Mouse (Mus musculus): ENCODE measurements around the gene Nipal3. TPM values are rescaled to one million over a fixed set of nuclear protein-coding genes. Genes with fewer than 3 reads are reported as not detected.

Nipal3 gene
- total RNA-seq, 2 experiments from 2014 or later = 40.3 to 130 TPM

GRCm38 (mm10) chr4:135439904-135440522 lies 54.8 kb downstream of the Nipal3 start:
- peak; percentile 72 for ATAC-seq (replicated peaks; ENCODE audit: low FRiP score, poor library complexity, severe bottlenecking)

DNA sequence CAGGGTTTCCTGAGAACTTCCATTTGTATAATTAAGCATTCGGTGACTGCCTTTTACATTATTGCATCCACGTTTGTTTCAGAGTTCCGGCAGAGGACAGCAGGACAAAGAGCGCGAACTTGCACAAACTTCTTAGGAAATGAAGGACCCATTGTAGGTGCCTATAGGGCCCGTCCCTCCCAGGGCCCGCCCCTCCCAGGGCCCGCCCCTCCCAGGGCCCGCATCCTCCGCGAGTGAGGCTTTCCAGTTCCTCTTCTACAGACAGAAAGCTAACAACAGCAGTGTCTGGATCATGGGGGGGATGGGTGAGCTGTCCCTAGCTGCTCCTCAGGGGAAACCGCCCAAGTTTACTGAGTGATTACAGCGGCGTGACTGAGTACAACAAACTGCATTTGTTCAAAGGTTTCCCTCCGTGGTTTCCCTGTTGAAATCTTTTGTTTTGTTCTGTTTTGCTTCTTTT lies 55.6 kb downstream of the Nipal3 start:
- ATAC-seq (replicated peaks; ENCODE audit: low FRiP score, poor library complexity, severe bottlenecking) = peak; percentile 86

GRCm38 (mm10) chr4:135437924-135438323 lies 56.9 kb downstream of the Nipal3 start:
- no peak for ATAC-seq (replicated peaks; ENCODE audit: low FRiP score, poor library complexity, severe bottlenecking)

DNA sequence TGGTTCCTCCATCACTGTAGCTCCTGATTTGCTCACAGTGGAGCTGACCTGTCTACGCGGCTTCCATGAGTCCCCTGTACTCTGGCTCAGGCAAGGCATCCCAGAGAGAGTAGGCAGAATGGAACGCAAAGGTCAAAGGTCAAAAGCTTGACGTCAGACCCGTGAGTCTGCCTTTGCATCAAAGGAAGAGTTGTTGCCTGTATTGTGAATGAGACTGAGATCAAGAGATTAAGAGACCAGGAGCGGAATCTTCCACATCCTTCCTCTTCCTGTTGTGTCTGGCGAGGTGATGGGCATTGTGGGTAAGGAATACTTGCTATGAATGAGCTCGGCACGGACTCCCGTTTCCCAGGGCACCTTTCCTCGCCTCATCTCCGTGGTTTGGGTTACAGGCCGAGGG lies 58.5 kb downstream of the Nipal3 start:
- no peak for ATAC-seq (replicated peaks; ENCODE audit: low FRiP score, poor library complexity, severe bottlenecking)

- ATAC-seq (replicated peaks; ENCODE audit: low FRiP score, poor library complexity, severe bottlenecking) = no peak
These were observed 60.4 kb downstream of the Nipal3 start for GRCm38 (mm10) chr4:135434395-135434789.

GRCm38 (mm10) chr4:135433443-135434394 lies 61.1 kb downstream of the Nipal3 start, which contains the start of gene Rcan3:
Rcan3 (minus strand) TSS chr4:135433853.
- peak; percentile 79 for ATAC-seq (replicated peaks; ENCODE audit: low FRiP score, poor library complexity, severe bottlenecking)

- 0 out of 2 replicates have a peak, but pooled peaks have one; percentile 0 for ATAC-seq (replicated peaks; ENCODE audit: low FRiP score, poor library complexity, severe bottlenecking)
These were observed 61.8 kb downstream of the Nipal3 start for GRCm38 (mm10) chr4:135433086-135433442.

DNA sequence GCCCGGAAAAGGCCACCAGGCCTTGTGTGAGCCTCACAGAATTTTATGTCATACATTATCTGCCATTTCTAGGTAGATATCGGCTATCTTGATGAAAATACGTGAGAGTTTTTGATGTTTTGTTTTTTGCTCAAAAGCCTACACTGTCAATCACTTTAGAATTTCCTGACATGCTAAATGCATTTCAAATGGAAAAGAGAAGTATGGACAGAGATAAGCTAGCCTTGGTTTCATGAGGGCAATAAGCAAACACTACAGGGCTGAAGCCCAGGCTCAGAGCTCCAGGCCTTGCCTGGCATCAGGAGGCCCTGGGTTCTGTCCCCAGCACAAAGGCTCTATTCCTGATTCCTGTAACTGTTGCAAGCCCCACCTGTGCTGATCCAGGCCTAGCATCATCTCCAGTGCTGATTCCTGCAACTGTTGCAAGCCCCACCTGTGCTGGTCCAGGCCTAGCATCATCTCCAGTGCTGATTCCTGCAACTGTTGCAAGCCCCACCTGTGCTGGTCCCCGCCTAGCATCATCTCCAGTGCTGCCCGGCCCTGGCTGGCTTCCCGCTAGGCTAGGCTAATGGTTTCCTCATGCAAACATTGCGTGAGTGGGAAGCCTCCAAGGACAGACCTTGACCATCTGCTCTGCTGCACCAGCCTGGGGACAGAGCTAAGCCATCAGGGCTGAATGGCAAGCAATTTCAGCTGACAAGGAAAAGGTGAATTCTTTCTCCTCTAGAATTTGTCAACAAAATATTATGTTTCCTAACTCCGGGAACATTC lies 64.7 kb downstream of the Nipal3 start:
- ATAC-seq (replicated peaks; ENCODE audit: low FRiP score, poor library complexity, severe bottlenecking) = no peak

GRCm38 (mm10) chr4:135429383-135429782 lies 65.5 kb downstream of the Nipal3 start:
- ATAC-seq (replicated peaks; ENCODE audit: low FRiP score, poor library complexity, severe bottlenecking) = no peak

DNA sequence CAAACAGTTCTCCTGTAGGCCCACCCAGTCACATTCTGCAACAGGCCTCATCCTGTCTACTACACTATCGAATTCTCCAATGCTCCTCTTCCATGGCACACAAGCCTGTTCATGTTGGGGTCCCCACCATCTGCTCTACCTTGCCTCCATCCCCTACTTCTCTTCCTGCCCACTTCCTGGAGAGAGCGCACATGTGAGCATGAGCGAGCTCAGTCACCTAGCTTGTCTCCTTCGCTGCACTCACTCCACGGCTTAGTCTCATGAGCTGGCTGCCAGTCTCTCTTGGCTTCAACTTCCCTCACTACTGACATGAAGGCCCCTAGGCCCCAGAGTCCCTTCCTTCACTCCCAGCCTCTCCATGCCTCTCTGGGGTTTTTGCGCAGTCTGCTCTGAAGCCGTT lies 68.3 kb downstream of the Nipal3 start:
- no peak for ATAC-seq (replicated peaks; ENCODE audit: low FRiP score, poor library complexity, severe bottlenecking)

DNA sequence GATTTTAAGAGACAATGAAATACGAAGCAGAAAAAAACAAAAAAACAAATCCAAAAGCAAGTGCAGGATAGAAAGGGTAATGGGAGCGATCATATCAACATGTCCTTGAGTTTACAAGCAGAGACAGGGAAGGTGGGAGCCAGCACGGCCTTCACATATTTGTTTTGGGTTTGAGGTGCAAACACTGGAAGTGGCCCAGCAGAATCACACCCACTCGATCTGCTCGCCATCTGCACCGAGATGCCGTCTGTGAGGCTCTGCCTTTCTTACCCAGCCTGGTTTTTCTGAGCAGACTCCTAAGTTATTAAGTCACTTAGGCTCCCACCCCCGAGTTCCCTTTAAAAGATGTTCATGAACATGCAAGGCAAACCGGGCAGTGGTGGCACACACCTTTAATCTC lies 69.2 kb downstream of the Nipal3 start:
- ATAC-seq (replicated peaks; ENCODE audit: low FRiP score, poor library complexity, severe bottlenecking) = no peak

DNA sequence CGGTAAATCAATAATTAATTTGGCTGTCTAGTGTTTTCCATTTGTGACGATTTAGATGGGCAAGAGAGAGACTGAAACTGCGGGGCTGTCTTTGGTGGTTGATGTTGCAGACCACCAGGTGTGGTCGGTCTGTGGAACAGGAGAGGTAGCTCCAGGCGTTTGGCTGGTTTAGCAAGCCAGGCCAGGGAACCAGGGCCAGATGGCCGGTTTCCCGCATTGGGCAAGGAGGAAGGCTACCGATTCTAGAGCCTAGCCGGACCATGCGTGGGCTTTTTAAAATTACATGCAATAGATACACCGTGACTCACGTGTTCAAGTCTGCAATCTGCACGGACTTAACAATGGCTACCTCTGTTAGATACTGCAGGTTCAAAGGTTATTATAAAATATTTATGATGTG lies 73.9 kb downstream of the Nipal3 start:
- no peak for ATAC-seq (replicated peaks; ENCODE audit: low FRiP score, poor library complexity, severe bottlenecking)

- ATAC-seq (replicated peaks; ENCODE audit: low FRiP score, poor library complexity, severe bottlenecking) = no peak
These were observed 74.4 kb downstream of the Nipal3 start for GRCm38 (mm10) chr4:135420416-135420815.

DNA sequence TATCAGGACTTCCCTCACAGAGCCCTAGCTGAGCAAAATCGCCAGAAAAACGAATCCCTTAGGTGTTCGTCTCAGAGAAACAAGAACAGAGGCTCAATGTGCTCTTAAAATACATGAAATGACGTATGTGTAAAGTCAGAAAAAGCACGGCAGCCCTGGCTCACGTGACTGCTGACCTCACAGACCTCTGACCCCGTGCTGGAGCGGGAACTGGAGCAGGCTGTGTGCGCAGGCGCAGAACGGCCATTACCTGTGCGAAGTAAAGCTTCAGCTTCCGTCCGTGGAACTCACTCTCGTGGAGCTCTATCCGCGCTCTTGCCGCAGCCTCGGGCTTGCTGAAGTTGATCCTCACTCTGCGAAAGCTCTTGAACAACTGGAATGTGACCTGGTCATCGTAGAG lies 74.8 kb downstream of the Nipal3 start:
- no peak for ATAC-seq (replicated peaks; ENCODE audit: low FRiP score, poor library complexity, severe bottlenecking)

DNA sequence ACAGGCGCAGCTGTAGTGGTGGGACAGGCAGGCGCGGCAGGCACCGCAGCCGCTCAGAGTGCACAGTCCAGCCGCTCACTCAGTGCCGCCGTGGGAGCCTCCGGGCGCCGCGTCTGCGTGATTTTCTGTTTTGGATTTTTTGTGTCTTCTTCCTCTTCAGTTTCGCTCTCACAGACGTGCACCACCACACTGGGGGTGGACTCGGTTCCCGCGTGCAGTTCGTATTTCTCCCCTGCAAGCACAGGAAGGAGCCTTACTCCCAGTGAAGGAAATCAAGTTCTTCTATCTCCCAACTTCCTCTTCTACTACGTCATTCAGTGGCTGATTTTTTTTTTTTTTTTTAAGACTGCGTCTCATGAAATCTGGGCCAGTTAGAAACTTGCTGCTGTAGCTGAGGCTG lies 78.5 kb downstream of the Nipal3 start:
- no peak for ATAC-seq (replicated peaks; ENCODE audit: low FRiP score, poor library complexity, severe bottlenecking)

GRCm38 (mm10) chr4:135413491-135413890 lies 81.3 kb downstream of the Nipal3 start:
- no peak for ATAC-seq (replicated peaks; ENCODE audit: low FRiP score, poor library complexity, severe bottlenecking)

- peak; percentile 85 for ATAC-seq (replicated peaks; ENCODE audit: low FRiP score, poor library complexity, severe bottlenecking)
These were observed 83.2 kb downstream of the Nipal3 start for GRCm38 (mm10) chr4:135411633-135412032.

DNA sequence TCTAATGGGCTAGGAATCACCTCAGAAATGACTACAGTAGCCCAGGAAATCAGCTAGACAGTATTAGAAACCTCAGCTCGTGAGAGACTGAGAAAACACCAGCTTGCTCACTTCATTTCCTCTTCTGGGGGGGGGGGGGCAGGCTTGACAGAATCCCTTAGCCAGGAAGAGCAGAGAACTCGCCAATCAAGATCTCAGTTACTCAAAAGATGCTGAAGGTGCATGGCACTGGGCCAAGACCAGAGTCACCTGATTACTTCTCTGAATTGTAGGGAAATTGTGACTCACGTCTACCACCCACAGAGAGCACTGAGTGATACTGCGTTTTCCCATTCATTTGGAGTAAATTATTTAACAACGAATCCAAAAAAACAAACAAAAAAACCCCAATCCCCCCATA lies 88.7 kb downstream of the Nipal3 start:
- ATAC-seq (replicated peaks; ENCODE audit: low FRiP score, poor library complexity, severe bottlenecking) = no peak

DNA sequence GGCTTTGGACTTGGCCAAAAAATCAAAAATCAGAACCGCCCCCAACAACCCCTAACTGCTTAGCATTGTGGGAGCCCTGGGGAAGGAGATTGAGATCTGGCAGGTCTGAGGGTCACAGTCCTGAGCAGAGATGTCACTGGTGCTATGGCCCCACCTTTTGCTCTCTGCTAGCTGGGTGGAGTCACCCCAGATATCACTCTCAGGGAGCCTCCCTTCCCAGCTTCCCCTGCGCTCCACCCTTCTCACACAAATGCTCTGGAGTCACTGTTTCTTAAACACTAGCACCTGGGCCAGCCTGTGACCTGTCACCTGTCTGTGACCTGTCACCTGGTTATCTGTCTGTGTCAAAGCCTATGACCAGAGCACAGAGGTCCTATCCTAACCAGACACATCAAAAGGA lies 89.9 kb downstream of the Nipal3 start:
- peak; percentile 92 for ATAC-seq (replicated peaks; ENCODE audit: low FRiP score, poor library complexity, severe bottlenecking)

- ATAC-seq (replicated peaks; ENCODE audit: low FRiP score, poor library complexity, severe bottlenecking) = no peak
These were observed 90.8 kb downstream of the Nipal3 start for GRCm38 (mm10) chr4:135404048-135404447.

Data from erythroblast, adult 5-6 weeks (primary cell).